Mouse (Mus musculus): Measurements from ENCODE around the gene Kif27.
"Not testable (repeated sequence)": the region's sequence is repeated elsewhere in the genome, so short reads cannot be mapped to it uniquely, and the experiment has no call there.

GRCm38 (mm10) chr13:58403243-58403642 lies 44.3 kb upstream of the Kif27 start, which contains the start of gene Hnrnpk:
- not testable (repeated sequence) for TF ChIP-seq CTCF (IDR thresholded peaks at IDR 0.05; ENCODE audit: low read depth); EP300 (optimal IDR thresholded peaks at IDR 0.05)
